Mouse (Mus musculus) C2C12 (cell line): ENCODE measurements around the gene Abcb1b. TPM values are rescaled to one million over a fixed set of nuclear protein-coding genes. Genes with fewer than 3 reads are reported as not detected.

Experiments used
- H3K27me3 ChIP-seq: one replicate; pipeline ENCODE4 v1.6.1; 2011; ENCODE audit not compliant: control insufficient read depth, insufficient read depth, insufficient read length
- H3K36me3 ChIP-seq: one replicate; pipeline ENCODE4 v1.6.1; 2011; ENCODE audit not compliant: control insufficient read depth, insufficient read depth
- H3K4me3 ChIP-seq: one replicate; pipeline ENCODE4 v1.5.1; 2011; ENCODE audit warnings: mild to moderate bottlenecking, control low read depth; ENCODE audit not compliant: poor library complexity, insufficient read depth, severe bottlenecking
- H3K79me2 ChIP-seq: one replicate; pipeline ENCODE4 v1.6.1; 2011; ENCODE audit not compliant: control insufficient read depth, insufficient read depth
- H3K79me3 ChIP-seq: one replicate; pipeline ENCODE4 v1.6.1; 2011; ENCODE audit warnings: low read depth, control low read depth
- H3ac ChIP-seq: one replicate; pipeline ENCODE3; 2011; ENCODE audit warnings: low read depth; ENCODE audit not compliant: control insufficient read depth, insufficient read length
- CTCF ChIP-seq: IDR thresholded peaks from one replicate; pipeline ENCODE4 v1.5.1; 2011; ENCODE audit not compliant: control insufficient read depth, insufficient read depth, insufficient read length
- FOSL1 ChIP-seq: IDR thresholded peaks from one replicate; pipeline ENCODE4 v1.8.0; 2011; ENCODE audit warnings: mild to moderate bottlenecking, low read length; ENCODE audit not compliant: poor library complexity, insufficient read depth, severe bottlenecking
- USF1 ChIP-seq: IDR thresholded peaks from one replicate; pipeline ENCODE4 v1.6.1; 2011; ENCODE audit warnings: low read depth, mild to moderate bottlenecking, control low read depth, moderate library complexity
- polyA plus RNA-seq: library from polyadenylated mRNA; unstranded; fragments of >200 nt; fragmentation: generic; extraction: Trizol; gene quantifications from one replicate; pipeline ENCODE4 v1.2.1, GENCODE M21; 2012; ENCODE audit warnings: missing spikeins

Gene Abcb1b
- polyA plus RNA-seq, 1 experiment, result 10.6 TPM

DNA sequence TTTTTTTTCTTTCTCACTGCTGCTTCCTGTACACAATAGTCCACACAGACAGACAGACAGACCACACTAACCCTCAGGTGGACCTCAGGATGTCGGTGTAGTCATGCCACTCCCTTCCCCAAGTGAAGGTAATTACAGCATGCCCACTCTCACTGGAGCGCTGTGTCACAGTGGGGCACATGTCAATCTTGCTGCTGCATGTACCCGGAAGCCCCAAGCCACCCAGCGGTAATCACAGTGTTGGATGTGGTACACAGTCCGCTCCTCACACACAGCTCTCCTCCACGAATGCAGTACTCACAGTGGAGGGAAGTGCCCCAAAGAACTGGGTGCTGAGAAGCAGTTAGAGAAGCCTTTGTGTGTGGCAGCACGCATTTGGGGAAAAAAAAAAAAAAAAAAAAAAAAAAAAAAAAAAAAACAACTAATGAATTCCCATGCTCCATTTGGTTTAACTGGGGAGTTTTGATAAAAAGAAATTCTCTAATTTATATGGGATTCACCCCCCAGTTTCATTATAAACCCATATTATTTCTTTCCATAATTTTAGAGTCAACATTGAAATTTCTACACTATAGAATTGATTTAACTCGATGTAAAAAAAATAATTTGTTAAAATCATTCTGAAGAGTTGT is 113.7 kb downstream of the Abcb1b start:
- Histone ChIP-seq H3K79me2 (no peaks in the 10 kb centered on the region), H3K27me3 (peaks cover 4% of the 10 kb centered on the region), H3ac (no peak overlapping the region), H3K79me3 (no peaks in the 10 kb centered on the region), H3K4me3 (no peak overlapping the region), H3K36me3 (no peaks in the 10 kb centered on the region)
- no peak for TF ChIP-seq USF1
- TF ChIP-seq CTCF, result no peak
- TF ChIP-seq FOSL1, result no peak

Other genes with a start within 250 kb of the Abcb1b start
- 0.02 TPM for gene Rundc3b, start 175.2 kb upstream of the Abcb1b start, polyA plus RNA-seq
- 0.01 TPM for gene Abcb1a, start 138.1 kb upstream of the Abcb1b start, polyA plus RNA-seq
- 0.06 TPM for gene Abcb4, start 95.6 kb downstream of the Abcb1b start, polyA plus RNA-seq
- 6.6 TPM for gene Crot, start 199.2 kb downstream of the Abcb1b start, polyA plus RNA-seq